Mouse (Mus musculus) heart, postnatal 14 days (tissue): Measurements from ENCODE around the gene Cd300ld2. TPM values are rescaled to one million over a fixed set of nuclear protein-coding genes. Genes with fewer than 3 reads are reported as not detected.
A peak's percentile ranks its signal among the peaks of the same experiment; 100 is the strongest.
"Not testable (repeated sequence)": the region's sequence is repeated elsewhere in the genome, so short reads cannot be mapped to it uniquely, and the experiment has no call there.

Source experiments
- DNase-seq, 2 experiments: peaks; one replicate each; pipeline ENCODE4 v3.0.0; 2021 to 2022
- intact Hi-C: fragments of 180-260 bp; cut with DNase I; formaldehyde crosslinking; loops from one replicate; pipeline ENCODE4 v1.15.1; 2025
- long read RNA-seq, 2 experiments: library from polyadenylated mRNA; stranded (forward); transcript quantifications; one replicate each; pipeline ENCODE4 v2.0.0; 2021
- total RNA-seq, 2 experiments: library from RNA; stranded (reverse); gene quantifications; 2 replicates each; pipeline ENCODE4 v1.2.3; 2021

Gene Cd300ld2
- not detected for total RNA-seq
- long read RNA-seq, experiment 1 = 0 reads
- long read RNA-seq, experiment 2 = 0 reads

- DNase-seq, intact Hi-C loops: not testable (repeated sequence)
Measured at GRCm38 (mm10) chr11:115016093-115016492, at the start of gene Cd300ld2. Cd300ld2 (minus strand) TSS chr11:115016193.

- DNase-seq = no peak
- intact Hi-C loops = no loop called here
Measured at GRCm38 (mm10) chr11:115062077-115062476, 46.1 kb upstream of the Cd300ld2 start, which contains the start of gene Cd300e. Cd300e (minus strand) TSS chr11:115062177.

- intact Hi-C loops = no loop called here
- no peak for DNase-seq
Measured at GRCm38 (mm10) chr11:115059797-115060196, 43.8 kb upstream of the Cd300ld2 start.

- DNase-seq = no peak
- intact Hi-C loops = no loop called here
Measured at GRCm38 (mm10) chr11:115058701-115059100, 42.7 kb upstream of the Cd300ld2 start.

- no peak for DNase-seq
- intact Hi-C loops = no loop called here
Measured at GRCm38 (mm10) chr11:115054537-115054936, 38.5 kb upstream of the Cd300ld2 start.

- no peak for DNase-seq
- intact Hi-C loops = no loop called here
Measured at GRCm38 (mm10) chr11:115052991-115053390, 37.0 kb upstream of the Cd300ld2 start.

- peak; percentile 51 to 61 for DNase-seq
- intact Hi-C loops = no loop called here
Measured at GRCm38 (mm10) chr11:115052206-115052605, 36.2 kb upstream of the Cd300ld2 start.

- no peak for DNase-seq
- intact Hi-C loops = loop anchor here (10.0 kb wide), 1 partner anchor 245 kb away; no protein-coding TSS in a partner anchor
Measured at GRCm38 (mm10) chr11:115049282-115049895, 33.4 kb upstream of the Cd300ld2 start.

GRCm38 (mm10) chr11:115048259-115048658 is 32.3 kb upstream of the Cd300ld2 start, which contains the start of gene Cd300ld3:
Cd300ld3 (minus strand) TSS chr11:115048409.
- intact Hi-C loops = loop anchor here (10.0 kb wide), 1 partner anchor 243 kb away; no protein-coding TSS in a partner anchor
- no peak for DNase-seq

GRCm38 (mm10) chr11:115037669-115038068 is 21.7 kb upstream of the Cd300ld2 start, which contains the start of gene Cd300ld5:
Cd300ld5 (minus strand) TSS chr11:115037769.
- intact Hi-C loops, DNase-seq: not testable (repeated sequence)

GRCm38 (mm10) chr11:115026912-115027311 is 10.9 kb upstream of the Cd300ld2 start, which contains the start of gene Cd300ld4:
Cd300ld4 (minus strand) TSS chr11:115027012.
- intact Hi-C loops, DNase-seq: not testable (repeated sequence)

- intact Hi-C loops = no loop called here
- DNase-seq = no peak
Measured at GRCm38 (mm10) chr11:115004070-115004469, 11.9 kb downstream of the Cd300ld2 start.

- peak in 1 of 2 experiments; percentile 6 for DNase-seq
- intact Hi-C loops = no loop called here
Measured at GRCm38 (mm10) chr11:115001474-115002040, 14.4 kb downstream of the Cd300ld2 start, which contains the start of gene Cd300c2. Cd300c2 (minus strand) TSS chr11:115001880.

GRCm38 (mm10) chr11:114989793-114990192 is 26.2 kb downstream of the Cd300ld2 start, which contains the start of gene Cd300ld:
Cd300ld (minus strand) TSS chr11:114989922.
- no peak for DNase-seq
- intact Hi-C loops = no loop called here

GRCm38 (mm10) chr11:114981866-114982265 is 34.1 kb downstream of the Cd300ld2 start:
- DNase-seq = no peak
- intact Hi-C loops = no loop called here

- intact Hi-C loops = no loop called here
- no peak for DNase-seq
Measured at GRCm38 (mm10) chr11:114972726-114973125, 43.3 kb downstream of the Cd300ld2 start.

- DNase-seq = no peak
- intact Hi-C loops = no loop called here
Measured at GRCm38 (mm10) chr11:114968752-114969207, 47.2 kb downstream of the Cd300ld2 start, which contains the start of gene Cd300c. Cd300c (minus strand) TSS chr11:114969157.

- intact Hi-C loops = no loop called here
- no peak for DNase-seq
Measured at GRCm38 (mm10) chr11:114965182-114965828, 50.7 kb downstream of the Cd300ld2 start.

GRCm38 (mm10) chr11:114960369-114960768 is 55.6 kb downstream of the Cd300ld2 start:
- intact Hi-C loops = no loop called here
- no peak for DNase-seq
